Mouse (Mus musculus) ES-E14 (cell line): ENCODE measurements around the gene Prkab1. TPM values are rescaled to one million over a fixed set of nuclear protein-coding genes. Genes with fewer than 3 reads are reported as not detected.

Source experiments
- DNase-seq: peaks from one replicate; pipeline ENCODE4 v3.0.0-alpha.2; 2013; ENCODE audit warnings: low read depth, low spot score
- H3K27ac ChIP-seq: 2 replicates; pipeline ENCODE4 v1.5.1; 2012; ENCODE audit warnings: low read depth, mild to moderate bottlenecking, low read length, moderate library complexity, mixed read lengths; ENCODE audit not compliant: poor library complexity, insufficient read depth, severe bottlenecking
- H3K36me3 ChIP-seq: 2 replicates; pipeline ENCODE4 v1.6.1; 2012; ENCODE audit warnings: mild to moderate bottlenecking, low read length, moderate library complexity, mixed read lengths; ENCODE audit not compliant: control insufficient read depth, poor library complexity, insufficient read depth, severe bottlenecking
- H3K4me1 ChIP-seq, 2 experiments: fragments of 150-350 bp in 1 of 2; sonication (generic) in 1 of 2; 2 replicates each; pipeline ENCODE4 v1.6.1; 2012; ENCODE audit warnings: low read length in 2 of 2, mild to moderate bottlenecking in 1 of 2, mixed read lengths in 1 of 2; ENCODE audit not compliant: control insufficient read depth in 2 of 2, insufficient read depth in 2 of 2, poor library complexity in 1 of 2
- H3K4me3 ChIP-seq, 2 experiments: fragments of 150-350 bp in 1 of 2; sonication (generic) in 1 of 2; 2 replicates each; pipeline ENCODE4 v1.5.1; 2012; ENCODE audit warnings: low read length in 2 of 2, low read depth in 1 of 2, mild to moderate bottlenecking in 1 of 2, mixed read lengths in 1 of 2; ENCODE audit not compliant: insufficient read depth in 1 of 2, poor library complexity in 1 of 2, severe bottlenecking in 1 of 2
- H3K9ac ChIP-seq: 2 replicates; pipeline ENCODE4 v1.6.1; 2012; ENCODE audit warnings: low read depth, mild to moderate bottlenecking, low read length, mixed read lengths; ENCODE audit not compliant: poor library complexity, insufficient read depth, severe bottlenecking
- H3K9me3 ChIP-seq: fragments of 150-350 bp; sonication (generic); 2 replicates; pipeline ENCODE4 v1.6.1; 2012; ENCODE audit warnings: low read depth, mild to moderate bottlenecking, low read length; ENCODE audit not compliant: control insufficient read depth, insufficient read depth
- CHD2 ChIP-seq: IDR thresholded peaks from 2 replicates; pipeline ENCODE4 v1.6.1; 2014; ENCODE audit warnings: mild to moderate bottlenecking, low read depth, low read length, inconsistent platforms
- HCFC1 ChIP-seq: IDR thresholded peaks from 2 replicates; pipeline ENCODE4 v1.6.1; 2012; ENCODE audit warnings: low read length, inconsistent platforms, borderline replicate concordance; ENCODE audit not compliant: insufficient read depth
- MAFK ChIP-seq: IDR thresholded peaks from 2 replicates; pipeline ENCODE4 v1.6.1; 2014; ENCODE audit warnings: mild to moderate bottlenecking, low read depth, low read length, inconsistent platforms; ENCODE audit not compliant: insufficient read depth
- ZC3H11A ChIP-seq: IDR thresholded peaks from 2 replicates; pipeline ENCODE4 v1.6.1; 2012; ENCODE audit warnings: low read depth, mild to moderate bottlenecking, inconsistent platforms, low read length, borderline replicate concordance
- ZNF384 ChIP-seq: IDR thresholded peaks from 2 replicates; pipeline ENCODE4 v1.6.1; 2012; ENCODE audit warnings: low read depth, low read length, inconsistent platforms
- in situ Hi-C, 2 experiments: fragments of 600-800 bp; cut with MboI; formaldehyde crosslinking; loops; one replicate each; pipeline ENCODE4 v1.15.1; 2025; ENCODE audit warnings: low sequenced_read_pairs in 2 of 2, inconsistent platforms in 1 of 2; ENCODE audit not compliant: unreplicated experiment in 2 of 2
- total RNA-seq: library from RNA; depleted of rRNA; stranded (reverse); fragments of 300-350 nt; gene quantifications from 2 replicates; pipeline ENCODE4 v1.2.3, GENCODE M21; 2012

Prkab1 gene
- total RNA-seq, 1 experiment: 21.2 TPM

DNA sequence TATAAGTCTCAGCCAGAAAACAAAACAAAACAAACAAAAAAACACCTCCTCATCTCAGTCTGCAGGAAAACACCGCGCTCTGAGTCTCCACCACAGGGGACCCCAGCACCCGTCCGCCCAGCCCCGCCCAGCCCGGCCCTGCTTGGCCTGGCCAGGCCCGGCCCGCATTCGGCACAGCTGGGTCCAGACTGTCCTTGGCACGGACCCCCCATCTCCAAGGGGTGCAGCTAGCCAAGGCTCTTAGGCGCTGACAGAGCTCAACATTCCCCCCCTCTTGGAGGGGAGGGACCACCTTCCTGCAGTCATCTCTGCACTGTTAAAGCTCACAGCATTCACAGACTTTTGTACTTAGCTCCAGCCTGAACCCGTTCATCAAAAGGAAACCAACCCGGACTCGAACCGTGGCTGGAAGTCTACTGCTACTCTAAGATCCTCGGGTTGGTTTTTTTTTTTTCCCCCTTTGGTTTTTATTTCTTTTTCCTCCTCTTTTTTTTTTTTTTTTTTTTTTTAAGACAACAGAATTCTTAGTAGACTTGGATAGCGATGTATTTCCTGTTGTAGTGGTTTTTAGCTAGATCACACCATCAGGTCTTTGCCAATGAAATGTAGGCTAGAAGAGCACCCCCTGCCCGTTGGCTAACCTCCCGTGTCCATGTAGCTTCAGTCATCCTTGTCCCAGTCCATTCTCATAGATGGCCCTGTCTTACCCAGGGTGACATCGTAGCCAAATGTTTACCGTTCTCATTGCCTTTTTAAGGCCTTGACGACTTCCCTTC lies 17.8 kb downstream of the Prkab1 start:
- H3K9me3 ChIP-seq: no peaks in the 10 kb centered on the region
- no peak for TF ChIP-seq ZC3H11A
- no peak for TF ChIP-seq CHD2
- peak; percentile 57; the same call in 1 of the 2 replicates for TF ChIP-seq ZNF384
- no peak for TF ChIP-seq MAFK
- DNase-seq: peak; percentile 40
- H3K9ac ChIP-seq: no peak overlapping the region
- in situ Hi-C loops: no loop called here
- peaks cover 2 to 22% of the 10 kb centered on the region in 2 experiments; a peak in 2 of 4 replicates for H3K4me1 ChIP-seq
- H3K27ac ChIP-seq: no peak overlapping the region
- no peak overlapping the region for H3K4me3 ChIP-seq
- no peaks in the 10 kb centered on the region; the same call in 1 of the 2 replicates for H3K36me3 ChIP-seq

DNA sequence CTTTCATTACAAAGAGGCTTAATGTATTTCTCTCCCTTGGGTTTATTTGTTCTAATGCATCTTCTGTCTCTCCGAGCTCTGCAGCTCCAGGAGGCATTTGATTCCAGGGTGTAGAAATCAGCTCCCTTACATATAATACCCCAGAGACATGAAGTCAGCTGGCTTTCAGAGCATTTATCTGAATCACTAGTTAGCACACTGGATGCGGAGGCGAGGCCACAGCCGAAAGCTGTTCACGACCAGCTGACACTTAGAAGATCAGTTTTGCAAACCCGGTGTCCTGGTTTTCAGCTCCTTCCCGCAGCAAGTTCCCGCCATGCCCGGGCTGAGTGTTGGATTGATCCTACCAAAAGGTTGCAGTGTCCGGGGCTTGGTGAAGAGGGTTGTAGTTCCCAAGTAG lies 20.0 kb downstream of the Prkab1 start:
- Histone ChIP-seq H3K9ac (no peak overlapping the region), H3K9me3 (no peaks in the 10 kb centered on the region), H3K36me3 (peaks cover 4% of the 10 kb centered on the region; the same call in 1 of the 2 replicates), H3K27ac (no peak overlapping the region), H3K4me1 (peaks cover 2 to 22% of the 10 kb centered on the region in 2 experiments; a peak in 2 of 4 replicates), H3K4me3 (no peak overlapping the region)
- no peak for TF ChIP-seq MAFK
- TF ChIP-seq CHD2: no peak
- no peak for TF ChIP-seq HCFC1
- no peak for TF ChIP-seq ZNF384
- TF ChIP-seq ZC3H11A: no peak
- DNase-seq: no peak
- in situ Hi-C loops: no loop called here

DNA sequence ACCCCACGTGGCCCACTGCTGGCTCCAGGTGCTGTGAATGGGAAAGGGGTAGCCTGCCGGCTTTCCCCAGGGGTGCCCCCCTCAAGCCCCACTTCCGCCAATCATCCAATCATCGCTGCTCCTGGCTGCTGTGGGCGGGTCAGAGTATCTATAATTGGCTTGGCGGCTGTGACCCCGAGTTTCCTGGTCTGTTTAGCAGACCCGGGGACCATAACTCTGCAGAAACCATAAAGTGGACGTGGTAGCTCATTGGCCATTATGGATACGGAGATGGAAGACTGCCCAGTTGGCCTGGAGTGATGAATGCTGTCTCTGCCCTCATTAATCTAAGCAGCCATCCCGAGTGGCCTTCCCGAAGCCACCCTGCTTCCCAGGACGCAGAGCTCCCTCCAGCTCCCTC lies 20.5 kb downstream of the Prkab1 start:
- Histone ChIP-seq H3K4me1 (peaks cover 2 to 22% of the 10 kb centered on the region in 2 experiments; a peak in 2 of 4 replicates), H3K36me3 (peaks cover 5% of the 10 kb centered on the region; the same call in 1 of the 2 replicates), H3K9ac (peak overlapping the region; percentile 4; the same call in 1 of the 2 replicates), H3K27ac (no peak overlapping the region), H3K4me3 (peak overlapping the region; percentile 11 to 13; a peak in 2 of 4 replicates), H3K9me3 (no peaks in the 10 kb centered on the region)
- DNase-seq: no peak
- TF ChIP-seq HCFC1 (no peak), ZNF384 (no peak), MAFK (no peak), CHD2 (no peak), ZC3H11A (no peak)
- in situ Hi-C loops: no loop called here

DNA sequence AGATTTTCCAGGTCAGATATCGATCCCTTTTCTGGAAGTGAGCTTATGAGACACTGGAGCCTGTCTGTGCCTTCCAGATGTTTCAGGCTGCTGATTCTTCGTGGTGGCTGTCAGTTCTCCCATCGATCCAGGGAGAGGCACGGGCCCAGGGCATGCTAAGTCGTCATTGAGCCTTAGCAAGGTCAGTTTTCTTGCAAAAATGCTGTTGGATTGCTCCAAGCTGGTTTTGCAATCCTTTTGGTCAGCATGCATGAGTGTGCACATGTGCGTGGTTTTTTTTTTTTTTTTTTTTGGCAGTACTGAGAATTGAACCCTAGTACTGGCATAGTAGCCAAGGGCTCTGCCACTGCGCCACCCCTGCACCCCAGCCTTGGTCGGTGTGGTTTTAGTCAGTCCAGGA lies 21.2 kb downstream of the Prkab1 start:
- no peak for TF ChIP-seq MAFK
- no peak for TF ChIP-seq CHD2
- no peak for TF ChIP-seq HCFC1
- TF ChIP-seq ZNF384: no peak
- TF ChIP-seq ZC3H11A: no peak
- H3K9ac ChIP-seq: no peak overlapping the region
- in situ Hi-C loops: no loop called here
- H3K4me1 ChIP-seq: peaks cover 2 to 22% of the 10 kb centered on the region in 2 experiments; a peak in 2 of 4 replicates
- H3K4me3 ChIP-seq: no peak overlapping the region
- DNase-seq: no peak
- no peak overlapping the region for H3K27ac ChIP-seq
- H3K36me3 ChIP-seq: peaks cover 5% of the 10 kb centered on the region; the same call in 1 of the 2 replicates
- no peaks in the 10 kb centered on the region for H3K9me3 ChIP-seq
